Mouse (Mus musculus) neural tube, embryonic 14.5 days (tissue): ENCODE measurements at regions not wholly inside any gene's neighbourhood (a gene's known extent, or its start where the extent isn't known, plus 50 kb on each side); places are given as distances from the start of the nearest gene placed in this dataset.

Experiments
- ATAC-seq: fragments of 200-750 bp; cut with Nextera tagmentation; 2 replicates; pipeline ENCODE4 v1.8.0; 2017; ENCODE audit warnings: low read depth, mild to moderate bottlenecking, moderate TSS enrichment, moderate library complexity
- H3K27ac ChIP-seq: fragments of 300-500 bp; sonication (generic); 2 replicates; pipeline ENCODE4 v1.5.1; 2014; ENCODE audit warnings: low read depth, mild to moderate bottlenecking, control low read depth, low read length, moderate library complexity, mixed read lengths
- H3K27me3 ChIP-seq: fragments of 300-500 bp; sonication (generic); 2 replicates; pipeline ENCODE4 v1.6.1; 2014; ENCODE audit warnings: low read length; ENCODE audit not compliant: control insufficient read depth, insufficient read depth
- H3K36me3 ChIP-seq: fragments of 300-500 bp; sonication (generic); 2 replicates; pipeline ENCODE4 v1.6.1; 2014; ENCODE audit warnings: low read length, mixed read lengths; ENCODE audit not compliant: control insufficient read depth, insufficient read depth
- H3K4me1 ChIP-seq: fragments of 300-500 bp; sonication (generic); 2 replicates; pipeline ENCODE4 v1.6.1; 2014; ENCODE audit warnings: low read length; ENCODE audit not compliant: control insufficient read depth, insufficient read depth
- H3K4me2 ChIP-seq: fragments of 300-500 bp; sonication (generic); 2 replicates; pipeline ENCODE4 v1.6.1; 2014; ENCODE audit warnings: mild to moderate bottlenecking, low read depth, low read length, control low read depth
- H3K4me3 ChIP-seq: fragments of 300-500 bp; sonication (generic); 2 replicates; pipeline ENCODE4 v1.5.1; 2014; ENCODE audit warnings: low read depth, low read length, control low read depth, mixed read lengths
- H3K9ac ChIP-seq: fragments of 300-500 bp; sonication (generic); replicated peaks from 2 replicates; pipeline ENCODE4 v1.6.1; 2014; ENCODE audit warnings: low read depth, mild to moderate bottlenecking, control low read depth, low read length, mixed read lengths
- H3K9me3 ChIP-seq: fragments of 300-500 bp; sonication (generic); 2 replicates; pipeline ENCODE4 v1.6.1; 2016; ENCODE audit warnings: low read length; ENCODE audit not compliant: control insufficient read depth
- WGBS: fragments of 180-500 bp; shearing (Covaris S2); extraction: QIAGEN DNeasy Blood & Tissue Kit; methylation state at CpG from one replicate; pipeline ENCODE4 v1.1.7; 2014; 5-methylcytosine and 5-hydroxymethylcytosine counted together

- H3K4me3 ChIP-seq = no peak overlapping the region
- H3K27ac ChIP-seq = no peak overlapping the region
- H3K27me3 ChIP-seq = no peaks in the 10 kb centered on the region
- no peaks in the 10 kb centered on the region for H3K36me3 ChIP-seq
- no peak for ATAC-seq
- WGBS = 73% methylated on average over 3 of the region's 3 CpGs
- H3K4me1 ChIP-seq = no peaks in the 10 kb centered on the region
- no peak overlapping the region for H3K4me2 ChIP-seq
- H3K9me3 ChIP-seq = no peaks in the 10 kb centered on the region
- H3K9ac ChIP-seq = no peak overlapping the region
Measured at GRCm38 (mm10) chr16:9339456-9339855, 509.6 kb downstream of the 1810013L24Rik start.

- no peak for ATAC-seq
Measured at GRCm38 (mm10) chr16:9341245-9341644, 511.3 kb downstream of the 1810013L24Rik start.

GRCm38 (mm10) chr16:9353811-9354210, 523.9 kb downstream of the 1810013L24Rik start:
- H3K4me3 ChIP-seq = no peak overlapping the region
- no peak overlapping the region for H3K4me2 ChIP-seq
- H3K36me3 ChIP-seq = no peaks in the 10 kb centered on the region
- no peak overlapping the region for H3K27ac ChIP-seq
- no peak overlapping the region for H3K9ac ChIP-seq
- no peak for ATAC-seq
- no peaks in the 10 kb centered on the region for H3K4me1 ChIP-seq
- no peaks in the 10 kb centered on the region for H3K27me3 ChIP-seq
- 93% methylated on average over 4 of the region's 4 CpGs for WGBS
- H3K9me3 ChIP-seq = no peaks in the 10 kb centered on the region

More at GRCm38 (mm10) chr16:9341245-9341644, 511.3 kb downstream of the 1810013L24Rik start:
- Histone ChIP-seq H3K4me3 (no peak overlapping the region), H3K27ac (no peak overlapping the region), H3K9me3 (no peaks in the 10 kb centered on the region), H3K36me3 (no peaks in the 10 kb centered on the region), H3K9ac (no peak overlapping the region), H3K27me3 (no peaks in the 10 kb centered on the region), H3K4me1 (no peaks in the 10 kb centered on the region), H3K4me2 (no peak overlapping the region)
- WGBS = 88% methylated on average over 4 of the region's 4 CpGs

GRCm38 (mm10) chr16:9354331-9355030, 524.6 kb downstream of the 1810013L24Rik start:
- H3K9me3 ChIP-seq = no peaks in the 10 kb centered on the region
- H3K4me1 ChIP-seq = no peaks in the 10 kb centered on the region
- H3K36me3 ChIP-seq = no peaks in the 10 kb centered on the region
- WGBS = 61% methylated on average over 8 of the region's 8 CpGs
- ATAC-seq = no peak
- H3K4me2 ChIP-seq = no peak overlapping the region
- H3K27me3 ChIP-seq = no peaks in the 10 kb centered on the region
- no peak overlapping the region for H3K4me3 ChIP-seq
- no peak overlapping the region for H3K27ac ChIP-seq
- no peak overlapping the region for H3K9ac ChIP-seq

GRCm38 (mm10) chr16:9358651-9359050, 528.8 kb downstream of the 1810013L24Rik start:
- Histone ChIP-seq H3K27ac (no peak overlapping the region), H3K36me3 (no peaks in the 10 kb centered on the region), H3K9me3 (no peaks in the 10 kb centered on the region), H3K4me3 (no peak overlapping the region), H3K4me1 (no peaks in the 10 kb centered on the region), H3K4me2 (no peak overlapping the region), H3K9ac (no peak overlapping the region), H3K27me3 (no peaks in the 10 kb centered on the region)
- no peak for ATAC-seq
- 69% methylated on average over 4 of the region's 4 CpGs for WGBS

- no peaks in the 10 kb centered on the region for H3K27me3 ChIP-seq
- 91% methylated on average over 3 of the region's 3 CpGs for WGBS
- ATAC-seq = no peak
Measured at GRCm38 (mm10) chr16:9359399-9360135, 529.7 kb downstream of the 1810013L24Rik start.

GRCm38 (mm10) chr16:9360741-9361255, 530.9 kb downstream of the 1810013L24Rik start:
- Histone ChIP-seq H3K4me2 (no peak overlapping the region), H3K27ac (no peak overlapping the region), H3K9ac (no peak overlapping the region), H3K9me3 (no peaks in the 10 kb centered on the region), H3K36me3 (no peaks in the 10 kb centered on the region), H3K4me1 (no peaks in the 10 kb centered on the region), H3K4me3 (no peak overlapping the region), H3K27me3 (no peaks in the 10 kb centered on the region)
- WGBS = 84% methylated on average over 3 of the region's 3 CpGs
- no peak for ATAC-seq

More at GRCm38 (mm10) chr16:9359399-9360135, 529.7 kb downstream of the 1810013L24Rik start:
- Histone ChIP-seq H3K27ac (no peak overlapping the region), H3K9ac (no peak overlapping the region), H3K4me1 (no peaks in the 10 kb centered on the region), H3K36me3 (no peaks in the 10 kb centered on the region), H3K4me3 (no peak overlapping the region), H3K9me3 (no peaks in the 10 kb centered on the region), H3K4me2 (no peak overlapping the region)

GRCm38 (mm10) chr16:9362116-9362515, 532.2 kb downstream of the 1810013L24Rik start:
- ATAC-seq = no peak
- no peaks in the 10 kb centered on the region for H3K27me3 ChIP-seq
- no peak overlapping the region for H3K9ac ChIP-seq
- H3K4me2 ChIP-seq = no peak overlapping the region
- no peak overlapping the region for H3K27ac ChIP-seq
- no peaks in the 10 kb centered on the region for H3K9me3 ChIP-seq
- no peaks in the 10 kb centered on the region for H3K4me1 ChIP-seq
- H3K4me3 ChIP-seq = no peak overlapping the region
- no peaks in the 10 kb centered on the region for H3K36me3 ChIP-seq
- WGBS = 43% methylated on average over 11 of the region's 11 CpGs

GRCm38 (mm10) chr16:9364105-9364504, 534.2 kb downstream of the 1810013L24Rik start:
- no peak overlapping the region for H3K4me3 ChIP-seq
- no peaks in the 10 kb centered on the region for H3K4me1 ChIP-seq
- H3K9me3 ChIP-seq = no peaks in the 10 kb centered on the region
- ATAC-seq = no peak
- WGBS = 33% methylated on average over 2 of the region's 2 CpGs
- no peak overlapping the region for H3K4me2 ChIP-seq
- no peak overlapping the region for H3K9ac ChIP-seq
- H3K36me3 ChIP-seq = no peaks in the 10 kb centered on the region
- no peak overlapping the region for H3K27ac ChIP-seq
- no peaks in the 10 kb centered on the region for H3K27me3 ChIP-seq
